Mouse (Mus musculus): Measurements from ENCODE around the gene Plekhg6. TPM values are rescaled to one million over a fixed set of nuclear protein-coding genes. Genes with fewer than 3 reads are reported as not detected.
A peak's percentile ranks its signal among the peaks of the same experiment; 100 is the strongest.

The Plekhg6 gene
- polyA plus RNA-seq, 1 experiment from 2014 or later: not detected

DNA sequence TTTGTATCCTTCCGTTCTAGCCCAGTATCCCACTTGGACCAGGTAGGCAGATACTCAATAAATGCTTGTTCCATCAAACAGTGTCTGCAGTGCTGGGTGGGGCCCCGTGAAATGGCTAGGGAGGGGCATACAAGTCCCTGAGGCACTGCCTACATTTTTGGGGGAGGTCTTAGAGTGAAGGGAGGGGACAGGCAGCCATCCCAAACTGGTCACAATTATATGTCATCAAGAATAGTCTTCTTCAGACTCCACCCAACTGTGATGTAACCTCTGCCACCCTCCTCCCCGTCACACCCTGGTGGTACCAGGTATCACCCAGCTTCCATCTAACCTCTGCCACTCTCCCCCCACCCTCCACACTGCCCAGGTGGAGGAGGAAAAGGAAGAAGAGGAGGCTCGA lies 35.7 kb downstream of the Plekhg6 start:
- peak; percentile 31 for DNase-seq (ENCODE audit: low spot score, missing footprints)
- H3K4me3 ChIP-seq (ENCODE audit: low read depth, low read length): no peak overlapping the region
- H3K4me1 ChIP-seq (ENCODE audit: control insufficient read depth, insufficient read depth, low read length): peaks cover 4% of the 10 kb centered on the region; the same call in 1 of the 2 replicates
- H3K4me2 ChIP-seq: no peak overlapping the region
- 68% methylated on average over 4 of the region's 4 CpGs for WGBS
- H3K36me3 ChIP-seq (ENCODE audit: control insufficient read depth, insufficient read depth, low read length): no peaks in the 10 kb centered on the region
- no peak overlapping the region for H3K27ac ChIP-seq (ENCODE audit: low read depth, low read length)
- H3K27me3 ChIP-seq (ENCODE audit: control insufficient read depth, insufficient read depth, low read length): no peaks in the 10 kb centered on the region
- ATAC-seq (ENCODE audit: low FRiP score): no peak
- H3K9ac ChIP-seq (ENCODE audit: low read length): no peak overlapping the region
- no peaks in the 10 kb centered on the region for H3K9me3 ChIP-seq (ENCODE audit: control insufficient read depth, low read length)

DNA sequence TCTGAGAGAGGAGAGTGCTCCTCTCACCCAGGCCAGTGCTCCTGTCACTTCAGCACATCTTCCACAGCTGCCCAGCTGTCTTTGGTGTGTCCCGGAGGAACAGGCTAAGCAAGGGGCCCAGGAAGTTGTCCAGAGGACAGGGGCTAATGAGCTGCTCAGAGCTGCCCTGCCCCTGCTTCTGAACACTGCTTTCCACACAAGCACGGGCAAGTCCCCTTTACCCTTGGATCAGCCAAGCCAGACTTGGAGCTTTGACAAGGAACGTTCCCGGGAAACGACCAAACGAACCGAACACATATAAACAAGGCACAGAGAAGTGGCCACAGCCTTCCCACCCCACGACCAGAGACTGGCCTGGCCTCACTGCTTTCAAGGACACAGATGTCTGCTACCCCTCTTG lies 36.5 kb downstream of the Plekhg6 start:
- ATAC-seq (ENCODE audit: low FRiP score) (no peak), DNase-seq (ENCODE audit: low spot score, missing footprints) (no peak)
- no peaks in the 10 kb centered on the region for H3K9me3 ChIP-seq (ENCODE audit: control insufficient read depth, low read length)
- no peak overlapping the region for H3K4me3 ChIP-seq (ENCODE audit: low read depth, low read length)
- no peak overlapping the region for H3K9ac ChIP-seq (ENCODE audit: low read length)
- H3K4me1 ChIP-seq (ENCODE audit: control insufficient read depth, insufficient read depth, low read length): 0 out of 2 replicates have a peak, but pooled peaks cover 2% of the 10 kb centered on the region
- H3K27me3 ChIP-seq (ENCODE audit: control insufficient read depth, insufficient read depth, low read length): no peaks in the 10 kb centered on the region
- no peak overlapping the region for H3K27ac ChIP-seq (ENCODE audit: low read depth, low read length)
- no peak overlapping the region for H3K4me2 ChIP-seq
- 51% methylated on average over 8 of the region's 8 CpGs for WGBS
- H3K36me3 ChIP-seq (ENCODE audit: control insufficient read depth, insufficient read depth, low read length): no peaks in the 10 kb centered on the region

- ATAC-seq (ENCODE audit: low FRiP score): no peak
- Histone ChIP-seq H3K4me1 (ENCODE audit: control insufficient read depth, insufficient read depth, low read length) (no peaks in the 10 kb centered on the region), H3K4me2 (no peak overlapping the region), H3K4me3 (ENCODE audit: low read depth, low read length) (no peak overlapping the region), H3K27me3 (ENCODE audit: control insufficient read depth, insufficient read depth, low read length) (no peaks in the 10 kb centered on the region), H3K9me3 (ENCODE audit: control insufficient read depth, low read length) (no peaks in the 10 kb centered on the region), H3K9ac (ENCODE audit: low read length) (no peak overlapping the region), H3K36me3 (ENCODE audit: control insufficient read depth, insufficient read depth, low read length) (no peaks in the 10 kb centered on the region), H3K27ac (ENCODE audit: low read depth, low read length) (no peak overlapping the region)
- no peak for DNase-seq (ENCODE audit: low spot score, missing footprints)
- WGBS: 63% methylated on average over 3 of the region's 3 CpGs
Observed at GRCm38 (mm10) chr6:125342198-125342597, 38.4 kb downstream of the Plekhg6 start.

GRCm38 (mm10) chr6:125340244-125340643 lies 40.3 kb downstream of the Plekhg6 start:
- DNase-seq (ENCODE audit: low spot score, missing footprints) (no peak), ATAC-seq (ENCODE audit: low FRiP score) (no peak)
- H3K36me3 ChIP-seq (ENCODE audit: control insufficient read depth, insufficient read depth, low read length): no peaks in the 10 kb centered on the region
- no peaks in the 10 kb centered on the region for H3K4me1 ChIP-seq (ENCODE audit: control insufficient read depth, insufficient read depth, low read length)
- no peak overlapping the region for H3K4me2 ChIP-seq
- no peak overlapping the region for H3K4me3 ChIP-seq (ENCODE audit: low read depth, low read length)
- H3K27me3 ChIP-seq (ENCODE audit: control insufficient read depth, insufficient read depth, low read length): no peaks in the 10 kb centered on the region
- H3K9me3 ChIP-seq (ENCODE audit: control insufficient read depth, low read length): no peaks in the 10 kb centered on the region
- no peak overlapping the region for H3K9ac ChIP-seq (ENCODE audit: low read length)
- no peak overlapping the region for H3K27ac ChIP-seq (ENCODE audit: low read depth, low read length)
- WGBS: 71% methylated on average over 5 of the region's 5 CpGs

- no peak for ATAC-seq (ENCODE audit: low FRiP score)
- Histone ChIP-seq H3K9ac (ENCODE audit: low read length) (no peak overlapping the region), H3K27me3 (ENCODE audit: control insufficient read depth, insufficient read depth, low read length) (no peaks in the 10 kb centered on the region), H3K9me3 (ENCODE audit: control insufficient read depth, low read length) (no peaks in the 10 kb centered on the region), H3K36me3 (ENCODE audit: control insufficient read depth, insufficient read depth, low read length) (no peaks in the 10 kb centered on the region), H3K27ac (ENCODE audit: low read depth, low read length) (no peak overlapping the region), H3K4me2 (no peak overlapping the region), H3K4me3 (ENCODE audit: low read depth, low read length) (no peak overlapping the region), H3K4me1 (ENCODE audit: control insufficient read depth, insufficient read depth, low read length) (no peaks in the 10 kb centered on the region)
- WGBS: 75% methylated on average over 9 of the region's 9 CpGs
- DNase-seq (ENCODE audit: low spot score, missing footprints): no peak
Observed at GRCm38 (mm10) chr6:125338791-125339660, 41.6 kb downstream of the Plekhg6 start.

DNA sequence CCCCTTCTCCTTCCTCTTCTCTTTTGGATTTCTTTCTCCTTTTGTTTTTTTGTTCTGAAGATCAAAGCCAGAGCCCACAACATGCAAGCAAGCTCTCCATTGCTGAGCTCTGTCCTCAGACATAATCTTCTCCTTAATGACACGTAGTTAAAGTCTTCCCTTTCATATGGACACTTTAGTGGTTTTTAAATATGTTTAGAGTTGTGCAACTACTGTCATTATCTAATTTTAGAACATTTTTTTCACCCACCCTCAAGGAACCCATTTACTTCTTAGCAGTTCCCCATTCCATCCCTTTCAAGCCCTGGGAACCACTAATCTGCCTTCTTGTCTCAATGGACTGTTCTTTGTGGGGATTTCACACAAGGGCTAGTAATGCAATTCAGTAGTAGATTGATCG lies 46.2 kb downstream of the Plekhg6 start:
- Histone ChIP-seq H3K36me3 (ENCODE audit: control insufficient read depth, insufficient read depth, low read length) (no peaks in the 10 kb centered on the region), H3K4me2 (no peak overlapping the region), H3K9ac (ENCODE audit: low read length) (no peak overlapping the region), H3K27ac (ENCODE audit: low read depth, low read length) (no peak overlapping the region), H3K4me3 (ENCODE audit: low read depth, low read length) (no peak overlapping the region), H3K9me3 (ENCODE audit: control insufficient read depth, low read length) (no peaks in the 10 kb centered on the region), H3K4me1 (ENCODE audit: control insufficient read depth, insufficient read depth, low read length) (no peaks in the 10 kb centered on the region), H3K27me3 (ENCODE audit: control insufficient read depth, insufficient read depth, low read length) (no peaks in the 10 kb centered on the region)
- WGBS: 40% methylated on average over 2 of the region's 2 CpGs
- DNase-seq (ENCODE audit: low spot score, missing footprints) (no peak), ATAC-seq (ENCODE audit: low FRiP score) (no peak)

DNA sequence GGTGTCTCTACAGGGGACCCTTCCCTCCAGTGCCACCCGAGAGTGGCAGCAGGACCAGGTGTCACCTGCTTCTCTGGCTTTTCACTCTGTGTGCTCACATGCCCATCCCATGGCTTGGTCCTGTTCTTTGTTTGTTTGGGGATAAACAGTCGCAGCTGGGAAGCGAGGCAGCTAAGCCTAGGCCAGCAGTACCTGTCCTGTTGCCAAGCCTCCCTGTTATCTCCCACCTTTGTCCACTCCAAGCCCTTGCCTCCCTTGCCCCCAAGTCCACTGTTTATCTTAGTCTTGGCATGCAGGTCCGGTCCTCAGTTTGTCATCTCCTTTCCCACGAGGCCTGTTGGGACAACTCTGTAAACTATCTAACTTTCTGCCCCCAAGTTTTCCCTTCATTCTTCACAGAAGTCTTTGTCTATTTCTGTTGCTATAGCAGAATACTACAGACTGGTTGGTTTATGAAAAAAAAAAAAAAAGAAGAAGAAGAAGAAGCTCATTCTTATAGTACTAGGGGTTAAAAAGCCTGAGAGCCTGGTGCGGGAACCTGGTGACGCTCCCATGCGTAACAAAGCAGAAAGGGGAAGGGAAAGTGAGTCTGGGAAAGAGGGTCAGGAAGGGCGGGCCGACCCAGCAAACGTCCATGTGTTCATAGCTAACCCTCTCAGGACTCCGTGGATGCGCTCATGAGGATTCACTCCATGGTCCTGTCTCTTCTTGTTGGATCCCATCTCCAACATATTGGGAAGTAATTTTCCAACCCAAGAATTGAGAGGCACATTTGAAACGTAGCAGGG lies 47.3 kb downstream of the Plekhg6 start:
- DNase-seq (ENCODE audit: low spot score, missing footprints): no peak
- no peak overlapping the region for H3K9ac ChIP-seq (ENCODE audit: low read length)
- WGBS: 71% methylated on average over 14 of the region's 14 CpGs

GRCm38 (mm10) chr6:125330626-125331326 lies 49.8 kb downstream of the Plekhg6 start:
- peak; percentile 95 for DNase-seq (ENCODE audit: low spot score, missing footprints)
- ATAC-seq (ENCODE audit: low FRiP score): peak; percentile 95
- H3K27ac ChIP-seq (ENCODE audit: low read depth, low read length): no peak overlapping the region

More for the DNA sequence above, 47.3 kb downstream of the Plekhg6 start:
- Histone ChIP-seq H3K27me3 (ENCODE audit: control insufficient read depth, insufficient read depth, low read length) (no peaks in the 10 kb centered on the region), H3K36me3 (ENCODE audit: control insufficient read depth, insufficient read depth, low read length) (no peaks in the 10 kb centered on the region), H3K4me1 (ENCODE audit: control insufficient read depth, insufficient read depth, low read length) (no peaks in the 10 kb centered on the region), H3K4me3 (ENCODE audit: low read depth, low read length) (no peak overlapping the region), H3K9me3 (ENCODE audit: control insufficient read depth, low read length) (no peaks in the 10 kb centered on the region), H3K4me2 (no peak overlapping the region), H3K27ac (ENCODE audit: low read depth, low read length) (no peak overlapping the region)
- no peak for ATAC-seq (ENCODE audit: low FRiP score)

More at GRCm38 (mm10) chr6:125330626-125331326, 49.8 kb downstream of the Plekhg6 start:
- H3K4me1 ChIP-seq (ENCODE audit: control insufficient read depth, insufficient read depth, low read length): no peaks in the 10 kb centered on the region
- WGBS: 1% methylated on average over 39 of the region's 39 CpGs
- H3K9ac ChIP-seq (ENCODE audit: low read length): peak overlapping the region; percentile 64
- H3K4me3 ChIP-seq (ENCODE audit: low read depth, low read length): peak overlapping the region; percentile 45
- H3K9me3 ChIP-seq (ENCODE audit: control insufficient read depth, low read length): no peaks in the 10 kb centered on the region
- H3K27me3 ChIP-seq (ENCODE audit: control insufficient read depth, insufficient read depth, low read length): no peaks in the 10 kb centered on the region
- H3K36me3 ChIP-seq (ENCODE audit: control insufficient read depth, insufficient read depth, low read length): no peaks in the 10 kb centered on the region
- peak overlapping the region; percentile 86 for H3K4me2 ChIP-seq
